Mouse (Mus musculus): Measurements from ENCODE around the gene Gm4792.

- no peak for TF ChIP-seq CTCF (conservative IDR thresholded peaks at IDR 0.05; ENCODE audit: low read length)
- no peak for TF ChIP-seq NANOG (IDR thresholded peaks at IDR 0.05; ENCODE audit: borderline replicate concordance, low read length)
- no peak for TF ChIP-seq POU5F1 (IDR thresholded peaks at IDR 0.05; ENCODE audit: borderline replicate concordance, low read length)
Observed at GRCm38 (mm10) chr10:94260544-94260943, 38.0 kb downstream of the Gm4792 start.

Measured in E14TG2a.4 (cell line).